ENCODE assay signal across 29 mouse cellular contexts in the genomic region with DNA sequence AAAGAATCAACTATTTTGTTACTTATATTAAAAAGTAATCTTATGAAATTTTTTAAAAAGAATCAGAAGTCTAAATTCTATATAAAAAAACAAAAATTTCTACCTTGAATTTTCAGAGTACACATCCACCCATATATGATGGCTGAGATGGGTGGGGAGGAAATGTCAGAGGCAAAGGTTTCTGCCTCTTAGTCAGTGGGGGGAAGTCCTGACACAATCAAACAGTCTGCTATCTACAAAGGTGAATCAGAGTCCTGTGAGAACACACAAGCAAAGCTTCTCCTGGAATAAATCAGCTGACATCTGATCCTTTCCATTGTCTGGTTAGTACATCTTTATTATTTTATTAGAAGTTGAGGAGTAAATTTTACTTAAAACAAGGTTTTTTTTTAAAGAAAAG. TPM values are rescaled to one million over a fixed set of nuclear protein-coding genes. Genes with fewer than 3 reads are reported as not detected.
DNase-seq lines count a peak whose midpoint lies in the region; ATAC-seq and TF ChIP-seq lines count a peak whose summit lies in the region.
"Had no signal": no experiment of that assay in that cellular context is flagged by ENCODE, and none has a peak within 500 bp of the region (broad histone marks: within the 10 kb centered on the region; RNA-seq: fewer than 3 reads in every experiment).

A gene (plus strand): TSS at position 216 of the 400 bp plus-strand sequence.

- TF ChIP-seq EP300 in lung, postnatal 0 days (IDR thresholded peaks at IDR 0.05): no peak

- H3K27ac ChIP-seq in lung, postnatal 0 days (ENCODE audit: low read length): no peak within 1 kb of the TSS
- no peak within 1 kb of the TSS for H3K27ac ChIP-seq in forebrain, postnatal 0 days (ENCODE audit: low read depth, low read length)
- H3K27ac ChIP-seq: embryonic facial prominence, embryonic 15.5 days; heart, embryonic 15.5 days; hindbrain, embryonic 14.5 days; intestine, embryonic 15.5 days; liver, embryonic 14.5 days; lung, embryonic 15.5 days; midbrain, embryonic 12.5 days; neural tube, embryonic 12.5 days; stomach, postnatal 0 days had no signal

- TF ChIP-seq CTCF in lung, adult 2 months (IDR thresholded peaks at IDR 0.05; ENCODE audit: insufficient read depth, low read length): no peak
- TF ChIP-seq CTCF in lung, postnatal 0 days (IDR thresholded peaks at IDR 0.05): no peak
- TF ChIP-seq CTCF in forebrain, postnatal 0 days (IDR thresholded peaks at IDR 0.05; ENCODE audit: low read depth): no peak

- DNase-seq in lung, adult 2 months: no peak
- DNase-seq in lung, postnatal 0 days (ENCODE audit: low spot score): no peak
- DNase-seq in thymus, postnatal 14 days: peak; percentile 28
- DNase-seq in thymus, postnatal 10 days (ENCODE audit: low spot score in 2 of 2): no peak
- DNase-seq in forebrain, postnatal 0 days: no peak
- DNase-seq: adrenal gland, adult 8-10 months; cerebellum, adult 8-10 months; cerebellum, postnatal 36 days; heart, postnatal 36 days; kidney, adult 9 months; kidney, postnatal 25 days; thymus, postnatal 25 days had no signal

- H3K4me2 ChIP-seq in lung, postnatal 0 days (replicated peaks; ENCODE audit: low read depth, low read length): no peak within 1 kb of the TSS
- no peak within 1 kb of the TSS for H3K4me2 ChIP-seq in forebrain, postnatal 0 days (ENCODE audit: low read depth)
- H3K4me2 ChIP-seq: embryonic facial prominence, embryonic 15.5 days; heart, embryonic 15.5 days; hindbrain, embryonic 14.5 days; intestine, embryonic 15.5 days; lung, embryonic 15.5 days; midbrain, embryonic 12.5 days; neural tube, embryonic 12.5 days had no signal

- no peak within 1 kb of the TSS for H3K9ac ChIP-seq in lung, postnatal 0 days (replicated peaks; ENCODE audit: low read depth)
- no peak within 1 kb of the TSS for H3K9ac ChIP-seq in forebrain, postnatal 0 days
- H3K9ac ChIP-seq: embryonic facial prominence, embryonic 15.5 days; heart, embryonic 15.5 days; hindbrain, embryonic 14.5 days; intestine, embryonic 15.5 days; liver, embryonic 14.5 days; lung, embryonic 15.5 days; midbrain, embryonic 12.5 days; neural tube, embryonic 12.5 days had no signal

- H3K36me3 ChIP-seq in lung, postnatal 0 days (ENCODE audit: insufficient read depth, low read length): no peaks in the 10 kb centered on the region
- H3K36me3 ChIP-seq in forebrain, postnatal 0 days (ENCODE audit: insufficient read depth): no peaks in the 10 kb centered on the region
- H3K36me3 ChIP-seq: embryonic facial prominence, embryonic 15.5 days; G1E; heart, embryonic 15.5 days; intestine, embryonic 15.5 days; lung, embryonic 15.5 days; midbrain, embryonic 12.5 days; neural tube, embryonic 12.5 days had no signal

- H3K27me3 ChIP-seq in lung, postnatal 0 days (replicated peaks; ENCODE audit: insufficient read depth, low read length): no peaks in the 10 kb centered on the region
- no peaks in the 10 kb centered on the region for H3K27me3 ChIP-seq in forebrain, postnatal 0 days (ENCODE audit: insufficient read depth, low read length)
- H3K27me3 ChIP-seq: CH12.LX; embryonic facial prominence, embryonic 15.5 days; heart, embryonic 15.5 days; intestine, embryonic 15.5 days; lung, embryonic 15.5 days; midbrain, embryonic 12.5 days; neural tube, embryonic 12.5 days had no signal

- H3K4me1 ChIP-seq in lung, adult 2 months (ENCODE audit: control insufficient read depth, insufficient read depth, low read length): no peaks in the 10 kb centered on the region
- H3K4me1 ChIP-seq in lung, postnatal 0 days (ENCODE audit: insufficient read depth, low read depth, low read length): no peaks in the 10 kb centered on the region
- H3K4me1 ChIP-seq in forebrain, postnatal 0 days (ENCODE audit: insufficient read depth): no peaks in the 10 kb centered on the region
- H3K4me1 ChIP-seq: embryonic facial prominence, embryonic 15.5 days; heart, embryonic 15.5 days; intestine, embryonic 15.5 days; lung, embryonic 15.5 days; midbrain, embryonic 12.5 days; neural tube, embryonic 12.5 days had no signal

- peak within 1 kb of the TSS; percentile 24 for H3K4me3 ChIP-seq in lung, adult 2 months (replicated peaks; ENCODE audit: extremely low read depth, low read depth, low read length)
- no peak within 1 kb of the TSS for H3K4me3 ChIP-seq in lung, postnatal 0 days (ENCODE audit: low read depth, low read length)
- H3K4me3 ChIP-seq in forebrain, postnatal 0 days (ENCODE audit: low read depth, low read length): no peak within 1 kb of the TSS
- H3K4me3 ChIP-seq: embryonic facial prominence, embryonic 15.5 days; heart, embryonic 15.5 days; intestine, embryonic 15.5 days; lung, embryonic 15.5 days; midbrain, embryonic 12.5 days; neural tube, embryonic 12.5 days had no signal

- H3K9me3 ChIP-seq in lung, postnatal 0 days (ENCODE audit: low read length): no peaks in the 10 kb centered on the region
- no peaks in the 10 kb centered on the region for H3K9me3 ChIP-seq in forebrain, postnatal 0 days (ENCODE audit: low read length)
- H3K9me3 ChIP-seq: embryonic facial prominence, embryonic 15.5 days; G1E; heart, embryonic 15.5 days; intestine, embryonic 15.5 days; lung, embryonic 15.5 days; midbrain, embryonic 12.5 days; neural tube, embryonic 12.5 days had no signal

- no peak for TF ChIP-seq POLR2A in lung, adult 2 months (IDR thresholded peaks at IDR 0.05; ENCODE audit: borderline replicate concordance, extremely low read depth, low read depth, low read length)

- no peak for ATAC-seq in lung, postnatal 0 days
- ATAC-seq in monocyte, adult 5-6 weeks (replicated peaks; ENCODE audit: insufficient number of reproducible peaks, low FRiP score, low TSS enrichment, poor library complexity, severe bottlenecking): no peak
- no peak for ATAC-seq in megakaryocyte progenitor cell, adult 5-6 weeks (replicated peaks; ENCODE audit: poor library complexity)
- no peak for ATAC-seq in forebrain, postnatal 0 days
- ATAC-seq: forebrain, embryonic 14.5 days; intestine, embryonic 15.5 days; Patski had no signal

RNA-seq across cellular contexts. Expression of the gene that starts here (rescaled TPM):
- 4.3 and 8.7 TPM in 2 replicates for polyA plus RNA-seq in lung, adult 2 months (2012; rRNA removed)
- 1.7 and 2.4 TPM in 2 replicates for polyA plus RNA-seq in lung, postnatal 0 days (2015; fragmentation: Nextera tagmentation; extraction: Ambion mirVana)
- total RNA-seq in monocyte, adult 5-6 weeks (2017): 78.1 to 289 TPM (median 80.3 TPM) in 3 replicates
- total RNA-seq in megakaryocyte progenitor cell, adult 5-6 weeks (2015): 4.8 and 5.3 TPM in 2 replicates
- 0.88 and 1.00 TPM in 2 replicates for total RNA-seq in megakaryocyte progenitor cell, adult 5-6 weeks (2017)
- total RNA-seq in forebrain, postnatal 0 days (2014; rRNA removed): not detected in 2 replicates
- polyA plus RNA-seq in forebrain, postnatal 0 days (2015; fragmentation: Nextera tagmentation; extraction: Ambion mirVana): not detected in 2 replicates
- total RNA-seq: CH12.LX; gastrocnemius, adult 8-10 months had no signal
- polyA plus RNA-seq: brain, embryonic 14.5 days; embryonic facial prominence, embryonic 15.5 days; forebrain, embryonic 14.5 days; G1E; hindbrain, embryonic 14.5 days; midbrain, embryonic 12.5 days; neural tube, embryonic 12.5 days had no signal

Comparison
In these comparisons a context has a peak if more than half of its experiments do, and no peak if none do; other contexts are left out.
1. RNA of the gene that starts here (total RNA-seq): 78.1 to 289 TPM in monocyte, adult 5-6 weeks; 0.88 to 5.3 TPM in megakaryocyte progenitor cell, adult 5-6 weeks and not detected in forebrain, postnatal 0 days; every median in the first group is over 10 times any median in the second.